Mouse (Mus musculus) frontal cortex, postnatal 25 days (tissue): ENCODE data around the gene Pmch.

ENCODE experiments used
- DNase-seq, 2 experiments: peaks; one replicate each; pipeline ENCODE4 v3.0.0; 2022; ENCODE audit warnings: low spot score in 2 of 2

The Pmch gene

DNA sequence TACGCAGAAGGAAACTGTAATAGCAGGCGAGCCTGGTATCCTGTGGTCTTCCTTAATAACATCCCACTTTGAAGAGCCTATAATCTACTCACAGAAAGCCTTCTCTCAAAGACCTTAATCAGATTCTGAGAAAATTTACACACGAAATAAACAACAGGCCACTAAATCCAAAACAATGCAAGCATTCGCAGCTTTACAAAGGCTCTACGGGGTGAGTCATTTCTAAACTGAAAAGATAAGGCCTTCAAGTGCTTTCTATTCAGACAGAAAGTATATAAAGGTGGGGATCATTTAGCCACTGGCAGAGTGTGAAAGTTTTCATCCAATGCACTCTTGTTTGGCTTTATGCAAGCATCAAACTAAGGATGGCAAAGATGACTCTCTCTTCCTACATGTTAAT, at the start of gene Pmch:
Pmch (plus strand) TSS at position 301 of the 400 bp plus-strand sequence.
- no peak for DNase-seq

DNA sequence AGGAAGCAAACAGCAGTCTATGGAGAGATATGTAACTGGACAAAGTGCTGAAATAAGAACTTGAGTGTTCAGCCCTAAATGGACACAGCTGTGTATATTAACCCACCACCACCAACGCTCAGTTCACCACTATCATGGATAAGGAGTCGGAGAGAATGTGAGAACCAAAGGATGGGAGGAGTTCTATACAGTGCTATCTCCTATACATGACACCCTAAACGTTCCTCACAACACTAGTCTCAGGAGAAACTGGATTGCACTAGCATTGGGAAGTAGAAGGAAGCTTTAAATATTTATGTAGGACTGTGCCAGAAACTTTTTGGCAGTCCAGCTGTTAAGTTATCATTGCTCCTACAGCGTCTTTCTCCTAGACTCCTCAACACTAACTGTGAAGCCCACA, 46.6 kb upstream of the Pmch start:
- DNase-seq: no peak

DNA sequence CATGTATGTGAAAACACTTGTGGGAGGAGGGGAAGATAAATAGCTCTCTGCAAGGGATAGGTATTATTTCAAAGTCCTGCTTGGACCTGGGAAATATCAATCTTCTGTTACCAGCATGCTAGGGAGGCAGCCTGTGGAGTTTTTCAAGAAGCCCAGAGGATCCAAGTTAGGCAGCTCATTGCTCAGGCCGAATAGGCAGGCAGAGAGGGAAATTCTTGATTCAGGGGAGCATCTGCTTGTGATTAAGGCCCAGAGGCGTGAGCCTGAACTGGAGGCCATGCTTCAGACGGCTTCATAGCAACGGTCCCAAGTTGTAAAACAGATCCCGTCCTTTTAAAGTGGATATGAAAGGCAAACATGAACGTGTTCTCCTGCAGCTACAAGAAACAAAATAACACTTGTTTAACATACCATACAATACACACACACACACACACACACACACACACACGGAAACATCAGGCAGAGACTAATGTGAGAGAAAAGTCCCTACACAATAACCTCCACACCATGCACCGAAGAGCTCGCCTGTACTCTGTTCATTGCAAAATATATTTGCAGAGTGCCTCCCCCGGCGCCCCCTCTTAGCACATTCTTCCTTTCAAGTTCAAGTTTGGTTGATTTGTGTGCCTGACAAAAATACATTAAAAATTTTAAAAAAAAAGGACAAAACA, 44.6 kb upstream of the Pmch start:
- no peak for DNase-seq

DNA sequence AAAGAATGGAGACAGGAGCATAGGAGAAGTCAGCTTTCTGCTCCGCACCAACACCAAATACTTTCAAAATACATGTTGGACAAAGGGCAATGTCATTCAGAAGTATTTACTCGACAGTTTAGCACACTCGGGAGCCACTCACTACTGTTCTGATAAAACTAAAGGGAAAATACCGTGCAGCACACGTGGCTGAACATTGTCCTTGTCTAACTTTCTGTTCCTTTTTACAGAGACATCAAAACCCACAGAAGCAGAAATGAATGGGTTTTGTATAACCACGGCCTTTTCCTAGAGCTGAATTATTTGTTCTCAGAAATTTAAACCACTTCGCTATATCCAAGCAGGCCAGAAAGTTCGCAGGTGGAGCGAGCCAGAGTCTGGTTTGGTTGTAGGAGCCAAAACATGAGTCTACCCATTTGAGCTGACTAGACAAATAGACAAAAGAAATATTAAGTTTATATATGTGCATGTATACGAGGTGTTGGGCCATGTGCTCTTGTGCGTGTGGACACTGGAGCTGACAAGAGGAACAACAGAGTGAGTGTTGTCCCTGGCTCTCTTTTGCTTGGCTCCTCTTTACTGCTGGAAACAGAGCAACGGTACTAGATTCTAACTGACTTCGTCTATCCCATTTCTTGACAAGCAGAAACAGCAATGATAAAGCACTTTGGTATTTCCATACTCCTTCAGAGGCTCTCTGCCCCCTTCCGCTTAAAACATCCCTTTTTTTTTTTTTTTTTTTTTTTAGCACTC, 36.5 kb upstream of the Pmch start:
- DNase-seq: no peak

DNA sequence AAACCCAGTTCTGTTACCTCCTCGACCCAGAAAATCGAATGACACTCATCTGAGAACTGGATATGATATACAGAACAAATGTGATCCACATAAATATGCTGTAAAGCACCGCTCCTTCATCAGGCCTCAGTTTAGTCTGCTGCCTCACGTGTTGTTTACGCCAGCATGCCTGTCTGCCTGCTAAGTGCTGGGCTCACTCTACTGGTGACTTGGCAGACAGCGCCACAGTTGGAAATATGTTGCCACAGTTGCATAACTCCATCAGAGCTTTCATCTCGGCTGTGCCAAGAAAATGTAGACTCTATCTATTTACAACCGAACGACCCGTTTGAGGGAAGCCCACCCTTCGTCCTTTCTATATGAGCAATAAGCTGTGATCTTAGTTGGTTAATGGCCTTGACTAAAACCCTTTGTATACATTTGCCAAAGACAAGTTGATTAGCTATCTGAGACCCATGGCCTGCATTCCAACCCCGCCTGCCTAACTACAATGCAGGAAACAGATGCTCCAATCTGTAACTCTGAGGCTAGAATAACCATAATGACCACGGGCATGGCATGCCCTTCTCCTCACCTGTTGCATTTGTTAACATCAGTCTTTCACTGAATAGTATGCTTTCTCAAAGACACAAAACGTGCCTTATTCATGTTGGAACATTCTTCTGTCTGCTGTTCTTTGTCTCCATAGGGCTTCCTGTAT, 33.8 kb upstream of the Pmch start:
- peak; percentile 6 to 7 for DNase-seq

DNA sequence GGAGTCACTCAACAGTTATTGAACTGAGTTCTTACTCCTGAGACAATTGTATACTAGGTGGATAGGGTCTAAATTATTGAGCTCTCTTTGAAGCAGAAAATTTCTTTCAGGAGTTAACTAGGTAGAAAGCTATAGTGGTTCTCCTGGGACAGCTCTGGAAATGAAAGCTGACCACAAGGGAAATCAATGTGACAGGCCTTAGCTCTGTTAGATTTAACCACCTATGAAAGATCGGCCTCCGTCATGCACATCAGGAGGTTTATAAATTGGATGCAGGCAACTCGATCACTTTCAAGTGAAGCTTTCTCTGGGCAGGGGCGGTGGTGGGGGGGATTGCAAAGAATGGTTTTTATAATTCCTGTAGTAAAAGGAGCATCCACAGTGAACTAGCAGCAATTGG, 27.4 kb upstream of the Pmch start:
- no peak for DNase-seq

- DNase-seq: no peak
These were observed 26.0 kb upstream of the Pmch start for GRCm38 (mm10) chr10:88064872-88065271.

DNA sequence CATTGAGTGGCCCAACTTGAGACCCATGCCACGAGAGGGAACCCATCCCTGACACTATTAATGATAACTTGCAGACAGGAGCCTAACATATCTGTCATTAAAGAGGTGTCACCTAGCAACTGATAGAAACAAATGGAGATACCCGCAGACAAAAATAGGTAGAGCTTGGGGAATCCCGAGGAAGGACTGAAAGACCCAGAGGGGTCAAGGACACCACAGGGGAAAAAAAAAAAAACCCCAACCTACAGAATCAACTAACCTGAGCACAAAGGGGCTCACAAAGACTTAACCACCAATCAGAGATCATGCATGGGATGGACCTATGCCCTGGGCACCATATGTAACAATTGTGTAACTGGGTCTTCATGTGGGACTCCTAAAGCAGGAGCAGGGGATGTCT, 23.5 kb upstream of the Pmch start:
- no peak for DNase-seq

DNA sequence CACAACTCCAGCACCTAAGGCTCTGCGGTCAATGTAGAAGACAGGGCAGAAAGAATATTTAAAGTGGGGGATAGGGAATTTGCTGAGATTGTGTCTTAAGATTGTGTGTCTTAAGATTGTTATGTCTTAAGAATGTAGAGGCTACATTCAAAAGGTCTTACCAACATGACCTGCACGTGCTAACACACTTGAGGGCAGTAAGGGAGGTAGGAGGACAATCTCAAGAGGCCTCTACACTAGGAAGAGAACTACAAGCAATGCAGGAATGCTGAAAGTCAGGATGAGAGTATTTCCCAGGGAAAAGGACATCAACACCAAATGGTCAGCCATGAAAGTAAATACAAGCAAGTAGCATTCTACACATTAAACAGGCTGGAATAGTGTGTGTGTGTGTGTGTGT, 15.3 kb downstream of the Pmch start:
- no peak for DNase-seq

DNA sequence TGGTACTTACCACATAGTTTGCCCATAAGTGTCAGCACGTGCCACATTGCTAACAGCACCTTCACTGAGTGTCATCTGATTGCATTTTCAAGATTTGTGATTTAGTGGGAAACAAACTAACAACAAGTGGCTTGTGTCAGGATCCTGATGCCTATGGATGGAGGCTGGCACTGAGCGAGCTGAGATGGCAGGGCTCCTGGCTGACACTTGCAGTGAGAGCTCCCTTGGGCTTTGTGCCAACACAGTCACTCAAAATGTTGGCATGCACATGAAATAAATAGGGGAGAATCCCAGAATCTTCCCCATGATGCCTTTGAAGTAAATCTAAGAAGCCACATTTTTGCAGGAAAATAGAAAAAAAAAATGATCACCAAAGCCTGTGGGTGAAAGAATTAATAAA, 22.4 kb downstream of the Pmch start:
- no peak for DNase-seq

- no peak for DNase-seq
These were observed 28.8 kb downstream of the Pmch start for GRCm38 (mm10) chr10:88119721-88120120.

GRCm38 (mm10) chr10:88135630-88136029, 44.8 kb downstream of the Pmch start:
- DNase-seq: no peak
